Mouse (Mus musculus): ENCODE measurements around the gene BC048562. TPM values are rescaled to one million over a fixed set of nuclear protein-coding genes. Genes with fewer than 3 reads are reported as not detected.
A peak's percentile ranks its signal among the peaks of the same experiment; 100 is the strongest.

BC048562 gene
- polyA plus RNA-seq, 1 experiment = not detected

GRCm38 (mm10) chr9:108461675-108462074, 25.4 kb downstream of the BC048562 start:
- Histone ChIP-seq H3K36me3 (ENCODE audit: control insufficient read depth, insufficient read depth, low read length) (peaks cover 20% of the 10 kb centered on the region), H3K4me3 (ENCODE audit: extremely low read depth, insufficient read depth, insufficient read length) (no peak overlapping the region), H3K27ac (ENCODE audit: insufficient read depth, low read length) (no peak overlapping the region), H3K27me3 (ENCODE audit: control insufficient read depth, insufficient read depth, low read length) (no peaks in the 10 kb centered on the region), H3K4me1 (ENCODE audit: control insufficient read depth, insufficient read depth, insufficient read length) (peaks cover 7% of the 10 kb centered on the region; the same call in 1 of the 2 replicates)
- 94% methylated on average over 5 of the region's 5 CpGs for WGBS
- no peak for TF ChIP-seq POLR2A (IDR thresholded peaks at IDR 0.05; ENCODE audit: low read depth, low read length)
- no peak for TF ChIP-seq CTCF (IDR thresholded peaks at IDR 0.05; ENCODE audit: extremely low read depth, insufficient read depth, insufficient read length, insufficient replicate concordance)
- DNase-seq (ENCODE audit: low read depth in 1 of 2, low spot score in 2 of 2) = no peak

DNA sequence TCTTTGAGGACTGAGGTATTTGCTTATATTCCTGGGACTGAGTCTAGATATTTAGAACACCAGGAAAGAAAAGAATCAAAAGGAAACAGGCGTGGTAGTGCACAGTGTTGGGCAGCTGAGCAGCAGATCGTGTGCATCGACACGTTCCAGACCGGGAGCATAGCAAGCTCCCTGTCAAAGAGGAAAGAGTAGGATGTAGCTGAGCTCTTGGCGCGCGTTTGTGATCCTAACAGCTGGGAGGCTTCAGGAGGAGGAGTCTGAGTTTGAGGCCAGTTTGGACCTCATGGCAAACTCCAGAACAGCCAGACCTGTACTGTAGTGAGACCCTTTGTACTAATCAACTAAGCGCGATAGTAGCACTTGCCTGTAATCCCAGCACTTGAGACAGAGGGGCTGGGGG, 25.9 kb downstream of the BC048562 start:
- Histone ChIP-seq H3K27ac (ENCODE audit: insufficient read depth, low read length) (no peak overlapping the region), H3K36me3 (ENCODE audit: control insufficient read depth, insufficient read depth, low read length) (peaks cover 20% of the 10 kb centered on the region)
- TF ChIP-seq CTCF (IDR thresholded peaks at IDR 0.05; ENCODE audit: extremely low read depth, insufficient read depth, insufficient read length, insufficient replicate concordance) (no peak), POLR2A (IDR thresholded peaks at IDR 0.05; ENCODE audit: low read depth, low read length) (no peak)

GRCm38 (mm10) chr9:108463713-108464112, 27.4 kb downstream of the BC048562 start:
- H3K27ac ChIP-seq (ENCODE audit: insufficient read depth, low read length) = no peak overlapping the region
- peaks cover 7% of the 10 kb centered on the region; the same call in 1 of the 2 replicates for H3K4me1 ChIP-seq (ENCODE audit: control insufficient read depth, insufficient read depth, insufficient read length)
- H3K36me3 ChIP-seq (ENCODE audit: control insufficient read depth, insufficient read depth, low read length) = peaks cover 20% of the 10 kb centered on the region
- no peak overlapping the region for H3K4me3 ChIP-seq (ENCODE audit: extremely low read depth, insufficient read depth, insufficient read length)
- no peaks in the 10 kb centered on the region for H3K27me3 ChIP-seq (ENCODE audit: control insufficient read depth, insufficient read depth, low read length)
- WGBS = 96% methylated on average over 9 of the region's 9 CpGs
- TF ChIP-seq CTCF (IDR thresholded peaks at IDR 0.05; ENCODE audit: extremely low read depth, insufficient read depth, insufficient read length, insufficient replicate concordance) (no peak), POLR2A (IDR thresholded peaks at IDR 0.05; ENCODE audit: low read depth, low read length) (no peak)
- DNase-seq (ENCODE audit: low read depth in 1 of 2, low spot score in 2 of 2) = no peak

More for the DNA sequence above, 25.9 kb downstream of the BC048562 start:
- Histone ChIP-seq H3K4me3 (ENCODE audit: extremely low read depth, insufficient read depth, insufficient read length) (no peak overlapping the region), H3K4me1 (ENCODE audit: control insufficient read depth, insufficient read depth, insufficient read length) (peaks cover 7% of the 10 kb centered on the region; the same call in 1 of the 2 replicates), H3K27me3 (ENCODE audit: control insufficient read depth, insufficient read depth, low read length) (no peaks in the 10 kb centered on the region)
- 92% methylated on average over 10 of the region's 10 CpGs for WGBS
- no peak for DNase-seq (ENCODE audit: low read depth in 1 of 2, low spot score in 2 of 2)

DNA sequence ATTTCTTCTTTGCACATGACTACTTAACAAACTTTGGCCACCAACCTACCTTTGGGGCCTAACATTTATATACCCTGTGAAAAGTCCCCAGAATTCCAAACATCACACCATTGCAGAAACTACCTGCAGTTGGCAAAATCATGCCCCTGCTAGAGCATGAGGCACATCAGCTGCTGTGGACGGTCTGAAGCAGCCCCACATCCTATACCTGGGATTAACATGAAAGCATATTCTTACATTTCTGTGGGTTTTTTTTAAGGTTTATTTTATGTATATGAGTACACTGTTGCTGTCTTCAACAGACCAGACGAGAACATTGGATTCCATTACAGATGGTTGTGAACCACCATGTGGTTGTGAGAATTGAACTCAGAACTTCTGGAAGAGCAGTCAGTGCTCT, 29.9 kb downstream of the BC048562 start:
- TF ChIP-seq POLR2A (IDR thresholded peaks at IDR 0.05; ENCODE audit: low read depth, low read length) = no peak
- TF ChIP-seq CTCF (IDR thresholded peaks at IDR 0.05; ENCODE audit: extremely low read depth, insufficient read depth, insufficient read length, insufficient replicate concordance) = no peak
- Histone ChIP-seq H3K4me3 (ENCODE audit: extremely low read depth, insufficient read depth, insufficient read length) (no peak overlapping the region), H3K27me3 (ENCODE audit: control insufficient read depth, insufficient read depth, low read length) (no peaks in the 10 kb centered on the region), H3K36me3 (ENCODE audit: control insufficient read depth, insufficient read depth, low read length) (peaks cover 20% of the 10 kb centered on the region), H3K4me1 (ENCODE audit: control insufficient read depth, insufficient read depth, insufficient read length) (peaks cover 3% of the 10 kb centered on the region; the same call in 1 of the 2 replicates), H3K27ac (ENCODE audit: insufficient read depth, low read length) (no peak overlapping the region)
- DNase-seq (ENCODE audit: low read depth in 1 of 2, low spot score in 2 of 2) = no peak
- WGBS = 93% methylated on average over 2 of the region's 2 CpGs

DNA sequence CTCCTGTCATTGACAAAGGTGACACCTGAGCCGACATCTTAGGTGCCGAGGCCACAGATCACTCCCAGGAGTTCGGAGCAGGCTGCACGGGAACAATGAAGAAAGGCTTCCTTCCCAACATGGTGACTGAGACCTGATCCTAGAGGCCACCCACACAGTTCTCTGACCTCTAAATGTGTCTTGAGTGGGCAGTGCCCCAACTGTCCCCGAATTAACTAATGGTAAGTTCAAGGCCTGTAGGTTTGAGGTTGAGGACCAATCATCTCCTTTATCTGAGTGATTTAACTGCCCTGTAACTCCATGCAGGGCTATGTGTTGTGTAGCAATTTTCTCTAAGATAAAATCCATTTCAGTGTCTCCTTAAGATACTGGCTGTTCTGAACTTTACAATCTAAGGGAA, 33.1 kb downstream of the BC048562 start:
- Histone ChIP-seq H3K4me3 (ENCODE audit: extremely low read depth, insufficient read depth, insufficient read length) (no peak overlapping the region), H3K4me1 (ENCODE audit: control insufficient read depth, insufficient read depth, insufficient read length) (no peaks in the 10 kb centered on the region), H3K36me3 (ENCODE audit: control insufficient read depth, insufficient read depth, low read length) (peaks cover 5% of the 10 kb centered on the region; the same call in 1 of the 2 replicates), H3K27me3 (ENCODE audit: control insufficient read depth, insufficient read depth, low read length) (no peaks in the 10 kb centered on the region), H3K27ac (ENCODE audit: insufficient read depth, low read length) (no peak overlapping the region)
- TF ChIP-seq POLR2A (IDR thresholded peaks at IDR 0.05; ENCODE audit: low read depth, low read length) (no peak), CTCF (IDR thresholded peaks at IDR 0.05; ENCODE audit: extremely low read depth, insufficient read depth, insufficient read length, insufficient replicate concordance) (no peak)
- WGBS = 84% methylated on average over 5 of the region's 5 CpGs
- DNase-seq (ENCODE audit: low read depth in 1 of 2, low spot score in 2 of 2) = no peak

DNA sequence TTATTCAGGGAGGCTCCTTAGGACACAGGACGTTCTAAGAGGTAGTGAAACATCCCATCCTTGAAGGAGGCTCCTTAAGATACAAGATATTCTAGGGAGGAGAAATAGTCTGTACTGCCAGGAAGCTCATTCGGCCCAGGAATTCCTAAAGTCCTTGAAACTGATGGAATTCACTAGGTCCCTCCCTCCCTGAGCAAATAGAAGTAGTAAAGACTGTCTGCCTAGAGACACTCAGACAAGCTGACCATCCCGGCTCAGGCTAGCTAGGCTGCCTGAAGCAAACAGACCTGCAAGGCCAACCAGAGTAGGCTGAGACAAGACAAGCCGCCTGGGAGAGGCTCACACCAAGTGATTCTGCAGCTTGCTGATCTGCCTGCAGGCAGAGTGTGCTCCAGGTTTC, 33.6 kb downstream of the BC048562 start:
- peaks cover 4% of the 10 kb centered on the region; the same call in 1 of the 2 replicates for H3K36me3 ChIP-seq (ENCODE audit: control insufficient read depth, insufficient read depth, low read length)
- WGBS = 75% methylated on average over 4 of the region's 4 CpGs

GRCm38 (mm10) chr9:108474528-108474927, 38.2 kb downstream of the BC048562 start:
- H3K4me3 ChIP-seq (ENCODE audit: extremely low read depth, insufficient read depth, insufficient read length) = no peak overlapping the region
- H3K36me3 ChIP-seq (ENCODE audit: control insufficient read depth, insufficient read depth, low read length) = no peaks in the 10 kb centered on the region
- no peak for DNase-seq (ENCODE audit: low read depth in 1 of 2, low spot score in 2 of 2)
- H3K4me1 ChIP-seq (ENCODE audit: control insufficient read depth, insufficient read depth, insufficient read length) = no peaks in the 10 kb centered on the region
- H3K27me3 ChIP-seq (ENCODE audit: control insufficient read depth, insufficient read depth, low read length) = no peaks in the 10 kb centered on the region
- no peak overlapping the region for H3K27ac ChIP-seq (ENCODE audit: insufficient read depth, low read length)
- 27% methylated on average over 1 of the region's 1 CpGs for WGBS
- no peak for TF ChIP-seq POLR2A (IDR thresholded peaks at IDR 0.05; ENCODE audit: low read depth, low read length)
- no peak for TF ChIP-seq CTCF (IDR thresholded peaks at IDR 0.05; ENCODE audit: extremely low read depth, insufficient read depth, insufficient read length, insufficient replicate concordance)

More for the DNA sequence above, 33.6 kb downstream of the BC048562 start:
- Histone ChIP-seq H3K4me1 (ENCODE audit: control insufficient read depth, insufficient read depth, insufficient read length) (no peaks in the 10 kb centered on the region), H3K4me3 (ENCODE audit: extremely low read depth, insufficient read depth, insufficient read length) (no peak overlapping the region), H3K27ac (ENCODE audit: insufficient read depth, low read length) (0 out of 2 replicates have a peak overlapping the region, but pooled peaks have one; percentile 32), H3K27me3 (ENCODE audit: control insufficient read depth, insufficient read depth, low read length) (no peaks in the 10 kb centered on the region)
- TF ChIP-seq POLR2A (IDR thresholded peaks at IDR 0.05; ENCODE audit: low read depth, low read length) = no peak
- TF ChIP-seq CTCF (IDR thresholded peaks at IDR 0.05; ENCODE audit: extremely low read depth, insufficient read depth, insufficient read length, insufficient replicate concordance) = no peak
- DNase-seq (ENCODE audit: low read depth in 1 of 2, low spot score in 2 of 2) = no peak
